Mouse (Mus musculus) olfactory bulb, adult 2 months (tissue): ENCODE results near the gene Idh3b.

Experiments
- CTCF ChIP-seq: fragments of 200-500 bp; IDR thresholded peaks from 2 replicates; pipeline ENCODE4 v1.5.1; 2012; ENCODE audit warnings: low read depth, mild to moderate bottlenecking, low read length, moderate library complexity; ENCODE audit not compliant: insufficient read depth
- POLR2A ChIP-seq: fragments of 200-500 bp; IDR thresholded peaks from 2 replicates; pipeline ENCODE4 v1.6.1; 2012; ENCODE audit warnings: mild to moderate bottlenecking, low read depth, low read length, moderate library complexity; ENCODE audit not compliant: insufficient read depth

- TF ChIP-seq POLR2A (no peak), CTCF (no peak)
These were observed 10.0 kb upstream of the Idh3b start for GRCm38 (mm10) chr2:130294218-130294935.
